Mouse (Mus musculus): ENCODE data around the gene Ccar1. TPM values are rescaled to one million over a fixed set of nuclear protein-coding genes. Genes with fewer than 3 reads are reported as not detected.

The Ccar1 gene
- 100 and 115 TPM in 2 replicates for polyA plus RNA-seq (2015; fragmentation: Nextera tagmentation; extraction: Ambion mirVana)

GRCm38 (mm10) chr10:62792177-62793090 lies at the start of gene Ccar1:
TSS of gene Ccar1 (minus strand) at chr10:62792286.
- Histone ChIP-seq H3K4me3 (replicated peaks) (peak within 1 kb of the TSS; percentile 98), H3K36me3 (peaks cover 22% of the 10 kb centered on the region), H3K4me1 (no peaks in the 10 kb centered on the region), H3K9ac (peak within 1 kb of the TSS; percentile 99), H3K4me2 (peak within 1 kb of the TSS; percentile 62), H3K27ac (peak within 1 kb of the TSS; percentile 97), H3K27me3 (replicated peaks) (no peaks in the 10 kb centered on the region), H3K9me3 (no peaks in the 10 kb centered on the region)
- ATAC-seq (ENCODE audit: insufficient read depth, low FRiP score, low read depth), result peak; percentile 98
- 2% methylated on average over 55 of the region's 55 CpGs for WGBS

GRCm38 (mm10) chr10:62840687-62841086 lies 48.6 kb upstream of the Ccar1 start:
- 84% methylated on average over 7 of the region's 7 CpGs for WGBS

GRCm38 (mm10) chr10:62837987-62838386 lies 45.9 kb upstream of the Ccar1 start:
- Histone ChIP-seq H3K4me3 (replicated peaks) (no peak overlapping the region), H3K27ac (no peak overlapping the region), H3K9me3 (no peaks in the 10 kb centered on the region), H3K36me3 (peaks cover 13% of the 10 kb centered on the region), H3K4me2 (no peak overlapping the region), H3K9ac (no peak overlapping the region), H3K4me1 (no peaks in the 10 kb centered on the region), H3K27me3 (replicated peaks) (no peaks in the 10 kb centered on the region)
- no peak for ATAC-seq (ENCODE audit: insufficient read depth, low FRiP score, low read depth)
- WGBS, result 86% methylated on average over 5 of the region's 5 CpGs

More at GRCm38 (mm10) chr10:62840687-62841086, 48.6 kb upstream of the Ccar1 start:
- H3K27me3 ChIP-seq (replicated peaks), result no peaks in the 10 kb centered on the region
- H3K27ac ChIP-seq, result no peak overlapping the region
- no peak for ATAC-seq (ENCODE audit: insufficient read depth, low FRiP score, low read depth)
- H3K4me3 ChIP-seq (replicated peaks), result no peak overlapping the region
- no peak overlapping the region for H3K9ac ChIP-seq
- peaks cover 6% of the 10 kb centered on the region; the same call in 1 of the 2 replicates for H3K4me1 ChIP-seq
- no peak overlapping the region for H3K4me2 ChIP-seq
- peaks cover 13% of the 10 kb centered on the region for H3K36me3 ChIP-seq
- no peaks in the 10 kb centered on the region for H3K9me3 ChIP-seq

DNA sequence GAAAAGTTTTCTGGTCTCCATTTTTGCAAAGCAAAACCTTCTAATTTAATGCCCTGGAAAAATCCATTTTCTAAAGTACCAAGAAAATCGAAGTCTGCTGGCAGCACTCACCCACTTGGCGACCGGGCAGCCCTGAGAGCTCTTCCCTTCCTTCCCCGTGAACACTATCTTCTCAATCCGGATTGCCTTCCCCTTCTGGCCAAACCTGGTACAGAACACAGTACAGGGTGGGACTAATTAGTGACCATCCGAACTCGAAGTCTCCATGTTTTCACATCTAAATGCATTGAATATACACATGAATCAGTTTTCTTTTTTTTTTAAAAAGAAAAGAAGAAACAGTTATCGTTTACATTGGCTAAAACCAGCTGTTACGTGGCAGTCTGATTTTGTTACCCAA lies 40.7 kb upstream of the Ccar1 start:
- no peak overlapping the region for H3K9ac ChIP-seq
- no peak overlapping the region for H3K4me3 ChIP-seq (replicated peaks)
- WGBS, result 76% methylated on average over 9 of the region's 9 CpGs
- no peak overlapping the region for H3K27ac ChIP-seq
- no peak overlapping the region for H3K4me2 ChIP-seq
- no peaks in the 10 kb centered on the region for H3K27me3 ChIP-seq (replicated peaks)
- no peaks in the 10 kb centered on the region for H3K4me1 ChIP-seq
- no peaks in the 10 kb centered on the region for H3K36me3 ChIP-seq
- no peak for ATAC-seq (ENCODE audit: insufficient read depth, low FRiP score, low read depth)
- H3K9me3 ChIP-seq, result no peaks in the 10 kb centered on the region

DNA sequence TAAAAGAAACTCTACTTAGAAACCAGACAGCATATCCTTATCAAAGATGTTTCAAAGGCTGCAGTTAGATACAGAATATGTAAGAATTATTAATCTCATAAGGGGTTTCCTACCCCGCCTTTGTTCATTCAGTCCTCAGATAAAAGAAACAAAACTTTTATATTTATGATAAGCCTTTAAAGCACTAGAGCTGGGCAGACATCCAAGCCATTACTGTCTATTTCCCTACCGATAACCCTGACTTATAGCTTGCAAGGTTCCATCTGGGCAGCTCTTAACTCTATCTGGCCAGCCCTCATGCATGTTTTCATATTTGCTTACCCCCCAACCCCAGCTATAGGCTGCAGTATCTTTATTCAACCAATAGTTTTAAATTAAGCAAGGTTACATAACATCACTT lies 39.5 kb upstream of the Ccar1 start:
- H3K27ac ChIP-seq, result no peak overlapping the region
- H3K9me3 ChIP-seq, result no peaks in the 10 kb centered on the region
- H3K36me3 ChIP-seq, result no peaks in the 10 kb centered on the region
- H3K4me1 ChIP-seq, result no peaks in the 10 kb centered on the region
- ATAC-seq (ENCODE audit: insufficient read depth, low FRiP score, low read depth), result no peak
- H3K4me3 ChIP-seq (replicated peaks), result no peak overlapping the region
- WGBS, result 69% methylated on average over 2 of the region's 2 CpGs
- H3K9ac ChIP-seq, result no peak overlapping the region
- H3K4me2 ChIP-seq, result no peak overlapping the region
- H3K27me3 ChIP-seq (replicated peaks), result no peaks in the 10 kb centered on the region

DNA sequence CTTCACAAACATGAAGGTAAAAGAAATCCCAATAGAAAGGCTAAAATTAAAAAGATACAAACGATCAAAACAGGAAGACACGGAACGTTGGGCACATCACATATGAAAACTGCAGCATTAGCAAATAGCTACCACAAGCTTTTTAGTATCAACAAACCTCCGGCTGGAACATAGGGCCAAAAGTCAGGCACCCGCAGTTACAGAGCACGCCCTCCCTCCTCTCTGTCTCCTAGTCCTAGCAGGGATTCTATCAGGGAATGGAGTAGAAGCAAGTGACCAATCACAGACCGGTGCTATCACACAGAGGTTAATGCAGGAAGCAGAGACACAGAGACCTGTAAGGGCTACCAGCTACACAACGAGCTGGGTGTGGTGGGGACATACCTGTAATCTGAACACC lies 32.4 kb upstream of the Ccar1 start:
- no peak overlapping the region for H3K4me3 ChIP-seq (replicated peaks)
- H3K4me1 ChIP-seq, result no peaks in the 10 kb centered on the region
- no peaks in the 10 kb centered on the region for H3K36me3 ChIP-seq
- WGBS, result 86% methylated on average over 8 of the region's 8 CpGs
- no peak for ATAC-seq (ENCODE audit: insufficient read depth, low FRiP score, low read depth)
- no peak overlapping the region for H3K27ac ChIP-seq
- H3K9ac ChIP-seq, result no peak overlapping the region
- H3K4me2 ChIP-seq, result no peak overlapping the region
- H3K9me3 ChIP-seq, result no peaks in the 10 kb centered on the region
- no peaks in the 10 kb centered on the region for H3K27me3 ChIP-seq (replicated peaks)

GRCm38 (mm10) chr10:62823431-62823830 lies 31.3 kb upstream of the Ccar1 start:
- no peak overlapping the region for H3K27ac ChIP-seq
- no peak for ATAC-seq (ENCODE audit: insufficient read depth, low FRiP score, low read depth)
- no peaks in the 10 kb centered on the region for H3K9me3 ChIP-seq
- WGBS, result 78% methylated on average over 4 of the region's 4 CpGs
- H3K27me3 ChIP-seq (replicated peaks), result no peaks in the 10 kb centered on the region
- no peaks in the 10 kb centered on the region for H3K4me1 ChIP-seq
- no peak overlapping the region for H3K4me2 ChIP-seq
- no peak overlapping the region for H3K4me3 ChIP-seq (replicated peaks)
- H3K9ac ChIP-seq, result no peak overlapping the region
- 0 out of 2 replicates have a peak, but pooled peaks cover 5% of the 10 kb centered on the region for H3K36me3 ChIP-seq

DNA sequence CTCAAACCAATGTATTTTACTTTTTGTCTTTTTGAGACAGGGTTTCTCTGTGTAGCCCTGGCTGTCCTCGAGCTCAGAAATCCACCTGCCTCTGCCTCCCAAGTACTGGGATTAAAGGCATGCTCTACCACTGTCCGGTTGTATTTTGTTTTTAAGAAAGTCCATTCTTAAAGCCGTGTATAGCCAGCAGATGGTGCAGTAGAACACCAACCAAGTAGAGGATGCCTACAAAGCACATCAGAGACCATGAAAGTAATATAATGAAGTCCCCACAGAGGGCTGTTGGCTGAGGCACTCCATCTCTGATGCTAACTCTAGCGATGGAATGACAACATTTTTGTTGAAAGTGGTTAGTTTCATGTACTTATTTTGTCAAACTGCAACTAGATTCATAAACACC lies 17.9 kb upstream of the Ccar1 start:
- no peak overlapping the region for H3K4me3 ChIP-seq (replicated peaks)
- H3K27me3 ChIP-seq (replicated peaks), result no peaks in the 10 kb centered on the region
- WGBS, result 77% methylated on average over 4 of the region's 4 CpGs
- H3K4me1 ChIP-seq, result no peaks in the 10 kb centered on the region
- no peak overlapping the region for H3K27ac ChIP-seq
- no peaks in the 10 kb centered on the region for H3K9me3 ChIP-seq
- H3K36me3 ChIP-seq, result 0 out of 2 replicates have a peak, but pooled peaks cover 4% of the 10 kb centered on the region
- no peak overlapping the region for H3K4me2 ChIP-seq
- no peak for ATAC-seq (ENCODE audit: insufficient read depth, low FRiP score, low read depth)
- no peak overlapping the region for H3K9ac ChIP-seq

DNA sequence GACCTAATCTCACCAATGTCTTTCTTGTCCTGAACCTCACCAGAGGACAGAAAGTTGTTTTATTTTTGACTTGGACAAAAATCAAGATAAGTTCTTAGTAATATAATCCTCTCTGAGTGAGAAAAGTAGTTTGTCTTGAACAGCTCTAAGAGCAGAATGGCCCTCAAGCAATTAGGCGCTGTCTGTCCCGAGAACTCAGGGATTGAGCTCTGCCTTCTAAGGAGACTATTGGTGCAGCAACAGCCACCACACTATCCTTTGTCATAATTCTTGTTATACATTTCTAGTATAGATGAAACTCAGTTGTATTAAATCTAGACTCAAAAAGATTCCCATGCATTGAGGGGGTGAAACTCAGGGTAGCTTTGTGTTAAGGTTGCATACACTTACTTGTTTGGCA lies 16.7 kb upstream of the Ccar1 start:
- no peaks in the 10 kb centered on the region for H3K4me1 ChIP-seq
- H3K4me2 ChIP-seq, result no peak overlapping the region
- no peak for ATAC-seq (ENCODE audit: insufficient read depth, low FRiP score, low read depth)
- H3K9me3 ChIP-seq, result no peaks in the 10 kb centered on the region
- 0 out of 2 replicates have a peak, but pooled peaks cover 2% of the 10 kb centered on the region for H3K36me3 ChIP-seq
- H3K27ac ChIP-seq, result no peak overlapping the region
- no peak overlapping the region for H3K4me3 ChIP-seq (replicated peaks)
- no peaks in the 10 kb centered on the region for H3K27me3 ChIP-seq (replicated peaks)
- H3K9ac ChIP-seq, result no peak overlapping the region
- WGBS, result 92% methylated on average over 2 of the region's 2 CpGs

GRCm38 (mm10) chr10:62808316-62808715 lies 16.2 kb upstream of the Ccar1 start:
- no peak overlapping the region for H3K27ac ChIP-seq
- H3K4me2 ChIP-seq, result no peak overlapping the region
- H3K4me1 ChIP-seq, result no peaks in the 10 kb centered on the region
- 0 out of 2 replicates have a peak, but pooled peaks cover 2% of the 10 kb centered on the region for H3K36me3 ChIP-seq
- WGBS, result 85% methylated on average over 7 of the region's 7 CpGs
- H3K4me3 ChIP-seq (replicated peaks), result no peak overlapping the region
- no peak for ATAC-seq (ENCODE audit: insufficient read depth, low FRiP score, low read depth)
- H3K27me3 ChIP-seq (replicated peaks), result no peaks in the 10 kb centered on the region
- H3K9me3 ChIP-seq, result no peaks in the 10 kb centered on the region
- H3K9ac ChIP-seq, result no peak overlapping the region

DNA sequence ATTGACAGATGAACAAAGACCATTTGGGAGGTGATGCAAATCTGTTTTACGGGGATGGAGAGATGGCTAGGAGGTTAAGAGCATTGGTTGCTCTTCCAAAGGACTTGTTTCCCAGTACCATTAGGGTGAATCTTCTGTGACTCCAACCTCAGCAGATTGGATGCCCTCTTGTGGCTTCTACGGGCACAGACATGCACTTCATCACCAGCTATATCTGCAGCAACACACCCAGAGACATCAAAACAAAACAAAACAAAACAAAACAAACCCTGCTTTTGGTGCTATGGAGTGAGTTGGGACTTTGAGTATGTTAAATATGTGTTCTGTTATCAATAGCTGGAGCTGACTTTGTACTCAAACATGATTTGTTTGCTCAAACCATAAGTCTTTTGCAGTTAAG lies 12.0 kb upstream of the Ccar1 start:
- Histone ChIP-seq H3K4me2 (no peak overlapping the region), H3K9ac (no peak overlapping the region)

GRCm38 (mm10) chr10:62803296-62803695 lies 11.2 kb upstream of the Ccar1 start:
- ATAC-seq (ENCODE audit: insufficient read depth, low FRiP score, low read depth), result no peak

More for the DNA sequence above, 12.0 kb upstream of the Ccar1 start:
- no peaks in the 10 kb centered on the region for H3K36me3 ChIP-seq
- no peak overlapping the region for H3K4me3 ChIP-seq (replicated peaks)
- no peak for ATAC-seq (ENCODE audit: insufficient read depth, low FRiP score, low read depth)
- no peaks in the 10 kb centered on the region for H3K9me3 ChIP-seq
- no peak overlapping the region for H3K27ac ChIP-seq
- WGBS, result 78% methylated on average over 2 of the region's 2 CpGs
- no peaks in the 10 kb centered on the region for H3K4me1 ChIP-seq
- no peaks in the 10 kb centered on the region for H3K27me3 ChIP-seq (replicated peaks)

More at GRCm38 (mm10) chr10:62803296-62803695, 11.2 kb upstream of the Ccar1 start:
- 92% methylated on average over 2 of the region's 2 CpGs for WGBS
- Histone ChIP-seq H3K27me3 (replicated peaks) (no peaks in the 10 kb centered on the region), H3K9ac (no peak overlapping the region), H3K4me2 (no peak overlapping the region), H3K4me3 (replicated peaks) (no peak overlapping the region), H3K4me1 (no peaks in the 10 kb centered on the region), H3K27ac (no peak overlapping the region), H3K36me3 (no peaks in the 10 kb centered on the region), H3K9me3 (no peaks in the 10 kb centered on the region)

Data from stomach, embryonic 15.5 days (tissue).